Comparison of ENCODE assay signal across 16 mouse cellular contexts in the genomic region with DNA sequence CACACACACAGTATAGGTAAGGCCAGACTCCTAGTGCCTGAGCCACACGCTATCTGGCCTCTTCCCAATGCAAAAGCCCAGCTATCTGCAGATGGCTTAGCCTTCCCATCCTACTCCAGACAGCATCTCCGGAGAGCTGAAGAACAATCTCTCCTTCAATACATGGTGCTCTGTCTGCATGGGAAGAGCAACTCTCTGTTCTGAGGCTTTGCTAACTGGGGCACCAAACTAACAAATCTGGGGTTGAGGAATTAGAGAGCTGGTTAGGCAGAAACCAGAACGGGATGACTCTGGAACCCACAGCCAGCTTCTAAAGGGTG. TPM values are rescaled to one million over a fixed set of nuclear protein-coding genes. Genes with fewer than 3 reads are reported as not detected.
DNase-seq lines count a peak whose midpoint lies in the region; ATAC-seq and TF ChIP-seq lines count a peak whose summit lies in the region.
"Had no signal": no experiment of that assay in that cellular context is flagged by ENCODE, and none has a peak within 500 bp of the region (broad histone marks: within the 10 kb centered on the region; RNA-seq: fewer than 3 reads in every experiment).

No protein-coding gene starts in this region.

- H3K27ac ChIP-seq in forebrain, embryonic 12.5 days = no peak overlapping the region
- H3K27ac ChIP-seq in forebrain, embryonic 16.5 days (ENCODE audit: low read length) = no peak overlapping the region
- no peak overlapping the region for H3K27ac ChIP-seq in forebrain, embryonic 15.5 days (replicated peaks)
- peak overlapping the region; percentile 85 for H3K27ac ChIP-seq in hindbrain, embryonic 15.5 days (replicated peaks)
- H3K27ac ChIP-seq in midbrain, postnatal 0 days (ENCODE audit: low read depth, low read length) = peak overlapping the region; percentile 21
- H3K27ac ChIP-seq: heart, embryonic 15.5 days; intestine, embryonic 15.5 days; liver, embryonic 12.5 days had no signal

- no peaks in the 10 kb centered on the region for H3K36me3 ChIP-seq in forebrain, embryonic 12.5 days (replicated peaks)
- H3K36me3 ChIP-seq in forebrain, embryonic 16.5 days (ENCODE audit: control insufficient read depth, insufficient read depth) = no peaks in the 10 kb centered on the region
- H3K36me3 ChIP-seq in forebrain, embryonic 15.5 days = no peaks in the 10 kb centered on the region
- H3K36me3 ChIP-seq in hindbrain, embryonic 15.5 days = no peaks in the 10 kb centered on the region
- no peaks in the 10 kb centered on the region for H3K36me3 ChIP-seq in midbrain, postnatal 0 days (ENCODE audit: insufficient read depth, low read length)
- H3K36me3 ChIP-seq: heart, embryonic 15.5 days; intestine, embryonic 15.5 days; liver, embryonic 12.5 days had no signal

- 7% methylated on average over 3 of the region's 3 CpGs for WGBS in forebrain, embryonic 12.5 days
- 8% methylated on average over 3 of the region's 3 CpGs for WGBS in forebrain, embryonic 16.5 days
- 5% methylated on average over 3 of the region's 3 CpGs for WGBS in forebrain, embryonic 15.5 days
- 12% methylated on average over 3 of the region's 3 CpGs for WGBS in hindbrain, embryonic 15.5 days
- 18% methylated on average over 3 of the region's 3 CpGs for WGBS in midbrain, postnatal 0 days

- H3K9me3 ChIP-seq in forebrain, embryonic 12.5 days = no peaks in the 10 kb centered on the region
- no peaks in the 10 kb centered on the region for H3K9me3 ChIP-seq in forebrain, embryonic 16.5 days (ENCODE audit: control insufficient read depth, low read length)
- H3K9me3 ChIP-seq in forebrain, embryonic 15.5 days = no peaks in the 10 kb centered on the region
- no peaks in the 10 kb centered on the region for H3K9me3 ChIP-seq in hindbrain, embryonic 15.5 days
- no peaks in the 10 kb centered on the region for H3K9me3 ChIP-seq in midbrain, postnatal 0 days (ENCODE audit: low read length)
- H3K9me3 ChIP-seq: heart, embryonic 15.5 days; intestine, embryonic 15.5 days; liver, embryonic 12.5 days had no signal

- no peak for ATAC-seq in forebrain, embryonic 12.5 days (ENCODE audit: low FRiP score)
- no peak for ATAC-seq in forebrain, embryonic 16.5 days
- no peak for ATAC-seq in forebrain, embryonic 15.5 days (replicated peaks)
- ATAC-seq in hindbrain, embryonic 15.5 days (ENCODE audit: low FRiP score, low read depth) = no peak
- ATAC-seq in midbrain, postnatal 0 days (ENCODE audit: low FRiP score) = no peak
- ATAC-seq in megakaryocyte progenitor cell, adult 5-6 weeks (replicated peaks; ENCODE audit: poor library complexity) = no peak
- ATAC-seq: intestine, embryonic 15.5 days; liver, embryonic 12.5 days had no signal

- H3K4me3 ChIP-seq in forebrain, embryonic 12.5 days (replicated peaks) = peak overlapping the region; percentile 46
- H3K4me3 ChIP-seq in forebrain, embryonic 16.5 days (replicated peaks; ENCODE audit: low read length) = no peak overlapping the region; the same call in 1 of the 2 replicates
- 0 out of 2 replicates have a peak overlapping the region, but pooled peaks have one; percentile 1 for H3K4me3 ChIP-seq in forebrain, embryonic 15.5 days
- H3K4me3 ChIP-seq in hindbrain, embryonic 15.5 days = peak overlapping the region; percentile 51
- H3K4me3 ChIP-seq in midbrain, postnatal 0 days (ENCODE audit: low read depth, low read length) = peak overlapping the region; percentile 49
- H3K4me3 ChIP-seq: heart, embryonic 15.5 days; intestine, embryonic 15.5 days; liver, embryonic 12.5 days had no signal

- TF ChIP-seq CTCF in midbrain, postnatal 0 days (IDR thresholded peaks at IDR 0.05) = no peak

- H3K4me1 ChIP-seq in forebrain, embryonic 12.5 days = peaks cover 41% of the 10 kb centered on the region
- H3K4me1 ChIP-seq in forebrain, embryonic 16.5 days (replicated peaks; ENCODE audit: control insufficient read depth, insufficient read depth, low read length) = peaks cover 24% of the 10 kb centered on the region
- peaks cover 34% of the 10 kb centered on the region for H3K4me1 ChIP-seq in forebrain, embryonic 15.5 days
- peaks cover 34% of the 10 kb centered on the region for H3K4me1 ChIP-seq in hindbrain, embryonic 15.5 days (replicated peaks)
- no peaks in the 10 kb centered on the region for H3K4me1 ChIP-seq in midbrain, postnatal 0 days (ENCODE audit: insufficient read depth, low read length)

- no peak for DNase-seq in midbrain, postnatal 0 days (ENCODE audit: low spot score)
- DNase-seq in layer of hippocampus, postnatal 10 days (ENCODE audit: low spot score in 2 of 2) = no peak
- DNase-seq in spleen, postnatal 4 days (ENCODE audit: low spot score in 2 of 2) = no peak
- DNase-seq: gastrocnemius, postnatal 10 days; lung, postnatal 14 days; right cerebral cortex, postnatal 4 days had no signal

- peak overlapping the region; percentile 85 for H3K4me2 ChIP-seq in forebrain, embryonic 12.5 days
- H3K4me2 ChIP-seq in forebrain, embryonic 16.5 days (ENCODE audit: low read length) = no peak overlapping the region
- no peak overlapping the region for H3K4me2 ChIP-seq in forebrain, embryonic 15.5 days (replicated peaks)
- H3K4me2 ChIP-seq in hindbrain, embryonic 15.5 days = peak overlapping the region; percentile 66
- peak overlapping the region; percentile 44 for H3K4me2 ChIP-seq in midbrain, postnatal 0 days (ENCODE audit: low read depth, low read length, poor library complexity, severe bottlenecking)
- H3K4me2 ChIP-seq: heart, embryonic 15.5 days; intestine, embryonic 15.5 days; liver, embryonic 12.5 days had no signal

- H3K9ac ChIP-seq in forebrain, embryonic 12.5 days = no peak overlapping the region
- H3K9ac ChIP-seq in forebrain, embryonic 16.5 days (replicated peaks; ENCODE audit: low read depth, low read length) = no peak overlapping the region
- no peak overlapping the region for H3K9ac ChIP-seq in forebrain, embryonic 15.5 days (replicated peaks)
- peak overlapping the region; percentile 64 for H3K9ac ChIP-seq in hindbrain, embryonic 15.5 days
- H3K9ac ChIP-seq in midbrain, postnatal 0 days (replicated peaks; ENCODE audit: low read length, poor library complexity, severe bottlenecking) = peak overlapping the region; percentile 30
- H3K9ac ChIP-seq: heart, embryonic 15.5 days; intestine, embryonic 15.5 days; liver, embryonic 12.5 days had no signal

- H3K27me3 ChIP-seq in forebrain, embryonic 12.5 days = peaks cover 92% of the 10 kb centered on the region
- peaks cover 61% of the 10 kb centered on the region for H3K27me3 ChIP-seq in forebrain, embryonic 16.5 days (replicated peaks; ENCODE audit: control insufficient read depth, insufficient read depth, low read length)
- H3K27me3 ChIP-seq in forebrain, embryonic 15.5 days = peaks cover 94% of the 10 kb centered on the region
- peaks cover 22% of the 10 kb centered on the region for H3K27me3 ChIP-seq in hindbrain, embryonic 15.5 days
- H3K27me3 ChIP-seq in midbrain, postnatal 0 days (ENCODE audit: insufficient read depth, low read length) = peaks cover 39% of the 10 kb centered on the region

RNA-seq across cellular contexts. Expression of gene Lhx1, which starts 4.3 kb away (rescaled TPM):
- 16.4 and 16.8 TPM in 2 replicates for polyA plus RNA-seq in forebrain, embryonic 12.5 days (2016; fragmentation: Nextera tagmentation; extraction: Ambion mirVana)
- 2.7 and 3.0 TPM in 2 replicates for polyA plus RNA-seq in forebrain, embryonic 16.5 days (2015; fragmentation: Nextera tagmentation; extraction: Ambion mirVana)
- 3.4 and 4.8 TPM in 2 replicates for polyA plus RNA-seq in forebrain, embryonic 15.5 days (2015; fragmentation: Nextera tagmentation; extraction: Ambion mirVana)
- polyA plus RNA-seq in hindbrain, embryonic 15.5 days (2015; fragmentation: Nextera tagmentation; extraction: Ambion mirVana) = 37.5 and 54.5 TPM in 2 replicates
- 34.2 and 44.9 TPM in 2 replicates for total RNA-seq in midbrain, postnatal 0 days (2014; rRNA removed)
- 21.3 and 22.5 TPM in 2 replicates for polyA plus RNA-seq in midbrain, postnatal 0 days (2015; fragmentation: Nextera tagmentation; extraction: Ambion mirVana)
- 1 to 10 TPM; 1.3 to 2.0 TPM for total RNA-seq in layer of hippocampus, postnatal 10 days (2021)
- total RNA-seq in megakaryocyte progenitor cell, adult 5-6 weeks (2015) = not detected in 2 replicates
- total RNA-seq in megakaryocyte progenitor cell, adult 5-6 weeks (2017) = 0.07 TPM in 1 of 2 replicates, not detected in the other
- total RNA-seq: gastrocnemius, postnatal 10 days; left cerebral cortex, postnatal 36 days; monocyte, adult 5-6 weeks had no signal
- polyA plus RNA-seq: heart, embryonic 15.5 days; liver, embryonic 12.5 days had no signal

RNA-seq across cellular contexts. Expression of gene Aatf, which starts 7.7 kb away (rescaled TPM):
- polyA plus RNA-seq in forebrain, embryonic 12.5 days (2016; fragmentation: Nextera tagmentation; extraction: Ambion mirVana) = 53.4 and 63.4 TPM in 2 replicates
- 56.9 and 58.5 TPM in 2 replicates for polyA plus RNA-seq in forebrain, embryonic 16.5 days (2015; fragmentation: Nextera tagmentation; extraction: Ambion mirVana)
- 54.0 and 54.8 TPM in 2 replicates for polyA plus RNA-seq in forebrain, embryonic 15.5 days (2015; fragmentation: Nextera tagmentation; extraction: Ambion mirVana)
- polyA plus RNA-seq in hindbrain, embryonic 15.5 days (2015; fragmentation: Nextera tagmentation; extraction: Ambion mirVana) = 50.8 and 53.3 TPM in 2 replicates
- 24.8 and 27.3 TPM in 2 replicates for total RNA-seq in midbrain, postnatal 0 days (2014; rRNA removed)
- 34.9 and 39.2 TPM in 2 replicates for polyA plus RNA-seq in midbrain, postnatal 0 days (2015; fragmentation: Nextera tagmentation; extraction: Ambion mirVana)
- 10 to 100 TPM; 21.9 to 24.9 TPM for total RNA-seq in layer of hippocampus, postnatal 10 days (2021)
- 56.9 and 60.5 TPM in 2 replicates for total RNA-seq in megakaryocyte progenitor cell, adult 5-6 weeks (2015)
- total RNA-seq in megakaryocyte progenitor cell, adult 5-6 weeks (2017) = 98.8 and 108 TPM in 2 replicates

Comparison
In these comparisons a context has a peak if more than half of its experiments do, and no peak if none do; other contexts are left out.
1. H3K4me2 ChIP-seq: peak in forebrain, embryonic 12.5 days (single experiment), hindbrain, embryonic 15.5 days (single experiment) and midbrain, postnatal 0 days (single experiment); none in forebrain, embryonic 16.5 days (single experiment) and forebrain, embryonic 15.5 days (single experiment).
2. H3K27ac ChIP-seq: peak in hindbrain, embryonic 15.5 days (single experiment) and midbrain, postnatal 0 days (single experiment); none in forebrain, embryonic 12.5 days (single experiment), forebrain, embryonic 16.5 days (single experiment) and forebrain, embryonic 15.5 days (single experiment).
3. H3K9ac ChIP-seq: peak in hindbrain, embryonic 15.5 days (single experiment) and midbrain, postnatal 0 days (single experiment); none in forebrain, embryonic 12.5 days (single experiment), forebrain, embryonic 16.5 days (single experiment) and forebrain, embryonic 15.5 days (single experiment).